Mouse (Mus musculus) C2C12 (cell line): ENCODE data around the gene Ddx54.

Source experiments
- CEBPB ChIP-seq: IDR thresholded peaks from one replicate; pipeline ENCODE4 v1.6.1; 2011; ENCODE audit warnings: low read depth, mild to moderate bottlenecking, control low read depth, moderate library complexity
- CTCF ChIP-seq: IDR thresholded peaks from one replicate; pipeline ENCODE4 v1.5.1; 2011; ENCODE audit not compliant: control insufficient read depth, insufficient read depth, insufficient read length
- MAX ChIP-seq: IDR thresholded peaks from one replicate; pipeline ENCODE4 v1.6.1; 2011; ENCODE audit warnings: mild to moderate bottlenecking, control low read depth
- MYOD1 ChIP-seq: IDR thresholded peaks from one replicate; pipeline ENCODE4 v1.6.1; 2011; ENCODE audit warnings: low read depth; ENCODE audit not compliant: control insufficient read depth, insufficient read length
- USF1 ChIP-seq: IDR thresholded peaks from one replicate; pipeline ENCODE4 v1.6.1; 2011; ENCODE audit warnings: low read depth, mild to moderate bottlenecking, control low read depth, moderate library complexity

GRCm38 (mm10) chr5:120634131-120634530, 21.6 kb downstream of the Ddx54 start, which contains the start of gene Cfap73:
- TF ChIP-seq CTCF (no peak), MAX (no peak), USF1 (no peak), MYOD1 (no peak), CEBPB (no peak)
